Mouse (Mus musculus) lung, postnatal 36 days (tissue): ENCODE results near the gene Map2k5.

Experiments
- DNase-seq: peaks from one replicate; pipeline ENCODE4 v3.0.0; 2022; ENCODE audit warnings: mixed read lengths

Gene Map2k5

GRCm38 (mm10) chr9:63377270-63378142 is at the start of gene Map2k5:
Gene Map2k5 (minus strand): TSS chr9:63377902.
- peak; percentile 94 for DNase-seq

GRCm38 (mm10) chr9:63421096-63421736 is 43.5 kb upstream of the Map2k5 start:
- no peak for DNase-seq

- no peak for DNase-seq
These were observed 42.7 kb upstream of the Map2k5 start for GRCm38 (mm10) chr9:63420396-63420795.

- no peak for DNase-seq
These were observed 22.5 kb upstream of the Map2k5 start for GRCm38 (mm10) chr9:63400176-63400575.

GRCm38 (mm10) chr9:63399463-63399815 is 21.7 kb upstream of the Map2k5 start:
- DNase-seq: no peak

- DNase-seq: peak; percentile 95
These were observed 21.1 kb upstream of the Map2k5 start, which contains the start of gene 2300009A05Rik for GRCm38 (mm10) chr9:63398611-63399462. Gene 2300009A05Rik (minus strand): TSS chr9:63399246.

- no peak for DNase-seq
These were observed 17.9 kb upstream of the Map2k5 start for GRCm38 (mm10) chr9:63395612-63396011.

- no peak for DNase-seq
These were observed 13.6 kb upstream of the Map2k5 start for GRCm38 (mm10) chr9:63391307-63391706.

- DNase-seq: no peak
These were observed 5.1 kb upstream of the Map2k5 start for GRCm38 (mm10) chr9:63382761-63383160.

GRCm38 (mm10) chr9:63380326-63380725 is 2.6 kb upstream of the Map2k5 start:
- no peak for DNase-seq

GRCm38 (mm10) chr9:63378174-63378573 is 472 bp upstream of the Map2k5 start:
- DNase-seq: no peak

GRCm38 (mm10) chr9:63373315-63373714 is 4.4 kb downstream of the Map2k5 start:
- DNase-seq: no peak

GRCm38 (mm10) chr9:63372541-63372940 is 5.2 kb downstream of the Map2k5 start:
- DNase-seq: no peak

- DNase-seq: no peak
These were observed 17.3 kb downstream of the Map2k5 start for GRCm38 (mm10) chr9:63360410-63360809.

GRCm38 (mm10) chr9:63359016-63359415 is 18.7 kb downstream of the Map2k5 start:
- no peak for DNase-seq

- no peak for DNase-seq
These were observed 21.0 kb downstream of the Map2k5 start for GRCm38 (mm10) chr9:63356721-63357120.

- DNase-seq: no peak
These were observed 21.4 kb downstream of the Map2k5 start for GRCm38 (mm10) chr9:63356278-63356677.

GRCm38 (mm10) chr9:63354168-63354567 is 23.5 kb downstream of the Map2k5 start:
- DNase-seq: peak; percentile 13

- no peak for DNase-seq
These were observed 27.7 kb downstream of the Map2k5 start for GRCm38 (mm10) chr9:63350030-63350429.

- no peak for DNase-seq
These were observed 28.5 kb downstream of the Map2k5 start for GRCm38 (mm10) chr9:63349241-63349640.

GRCm38 (mm10) chr9:63348146-63348545 is 29.6 kb downstream of the Map2k5 start:
- no peak for DNase-seq

- peak; percentile 3 for DNase-seq
These were observed 31.7 kb downstream of the Map2k5 start for GRCm38 (mm10) chr9:63346029-63346428.

- no peak for DNase-seq
These were observed 35.9 kb downstream of the Map2k5 start for GRCm38 (mm10) chr9:63341761-63342160.
